Mouse (Mus musculus) left cerebral cortex, postnatal 4 days (tissue): ENCODE measurements around the gene Rab5if. TPM values are rescaled to one million over a fixed set of nuclear protein-coding genes. Genes with fewer than 3 reads are reported as not detected.
"Not testable (repeated sequence)": the region's sequence is repeated elsewhere in the genome, so short reads cannot be mapped to it uniquely, and the experiment has no call there.

ENCODE experiments used
- DNase-seq: peaks from one replicate; pipeline ENCODE4 v3.0.0-alpha.2; 2022
- intact Hi-C: fragments of 180-260 bp; cut with DNase I; formaldehyde crosslinking; loops from one replicate; pipeline ENCODE4 v1.15.1; 2025
- total RNA-seq, 2 experiments: library from RNA; stranded (reverse); gene quantifications; 2 replicates each; pipeline ENCODE4 v1.2.3; 2021

Rab5if gene
- 100 to 1,000 TPM; 104 to 105 TPM for total RNA-seq

- intact Hi-C loops = no loop called here
- peak; percentile 98 for DNase-seq
Measured at GRCm38 (mm10) chr2:156862772-156863486, at the start of gene Rab5if. Gene Rab5if, plus strand, starts transcription at chr2:156863128.

GRCm38 (mm10) chr2:156814344-156814801, 48.6 kb upstream of the Rab5if start:
- intact Hi-C loops = no loop called here
- no peak for DNase-seq

GRCm38 (mm10) chr2:156814893-156815292, 48.0 kb upstream of the Rab5if start:
- intact Hi-C loops = no loop called here
- DNase-seq = no peak

GRCm38 (mm10) chr2:156815412-156815811, 47.5 kb upstream of the Rab5if start:
- DNase-seq = no peak
- intact Hi-C loops = no loop called here

- intact Hi-C loops = no loop called here
- DNase-seq = no peak
Measured at GRCm38 (mm10) chr2:156816116-156816515, 46.8 kb upstream of the Rab5if start.

- intact Hi-C loops = not testable (repeated sequence)
Measured at GRCm38 (mm10) chr2:156825128-156825527, 37.8 kb upstream of the Rab5if start.

GRCm38 (mm10) chr2:156834336-156834735, 28.6 kb upstream of the Rab5if start:
- intact Hi-C loops = no loop called here
- peak; percentile 13 for DNase-seq

More at GRCm38 (mm10) chr2:156825128-156825527, 37.8 kb upstream of the Rab5if start:
- DNase-seq = not testable (repeated sequence)

- no peak for DNase-seq
- intact Hi-C loops = no loop called here
Measured at GRCm38 (mm10) chr2:156838839-156839238, 24.1 kb upstream of the Rab5if start.

- intact Hi-C loops = no loop called here
- peak; percentile 88 for DNase-seq
Measured at GRCm38 (mm10) chr2:156839319-156840191, 23.4 kb upstream of the Rab5if start, which contains the start of gene Tgif2. Gene Tgif2, plus strand, starts transcription at chr2:156840007.

- DNase-seq = peak; percentile 69
- intact Hi-C loops = no loop called here
Measured at GRCm38 (mm10) chr2:156840301-156841027, 22.5 kb upstream of the Rab5if start.

- intact Hi-C loops = no loop called here
Measured at GRCm38 (mm10) chr2:156841028-156841840, 21.7 kb upstream of the Rab5if start.

GRCm38 (mm10) chr2:156841841-156842706, 20.9 kb upstream of the Rab5if start:
- peak; percentile 80 for DNase-seq
- intact Hi-C loops = no loop called here

More at GRCm38 (mm10) chr2:156841028-156841840, 21.7 kb upstream of the Rab5if start:
- peak; percentile 60 for DNase-seq

- DNase-seq = no peak
- intact Hi-C loops = no loop called here
Measured at GRCm38 (mm10) chr2:156842711-156843110, 20.2 kb upstream of the Rab5if start.

GRCm38 (mm10) chr2:156843331-156843730, 19.6 kb upstream of the Rab5if start:
- intact Hi-C loops = no loop called here
- DNase-seq = no peak

GRCm38 (mm10) chr2:156844715-156845114, 18.2 kb upstream of the Rab5if start:
- no peak for DNase-seq
- intact Hi-C loops = no loop called here

- intact Hi-C loops = no loop called here
- DNase-seq = no peak
Measured at GRCm38 (mm10) chr2:156847653-156848052, 15.3 kb upstream of the Rab5if start.

- no peak for DNase-seq
- intact Hi-C loops = no loop called here
Measured at GRCm38 (mm10) chr2:156848526-156849182, 14.3 kb upstream of the Rab5if start.

- DNase-seq = no peak
- intact Hi-C loops = loop anchor here (10.0 kb wide), 1 partner anchor 46 kb away; no protein-coding TSS in a partner anchor
Measured at GRCm38 (mm10) chr2:156850505-156850904, 12.4 kb upstream of the Rab5if start.
